Mouse (Mus musculus) stomach, embryonic 15.5 days (tissue): ENCODE measurements around the gene Ly6g6d. TPM values are rescaled to one million over a fixed set of nuclear protein-coding genes. Genes with fewer than 3 reads are reported as not detected.
"Not testable (repeated sequence)": the region's sequence is repeated elsewhere in the genome, so short reads cannot be mapped to it uniquely, and the experiment has no call there.

Source experiments
- ATAC-seq: fragments of 200-750 bp; cut with Nextera tagmentation; 2 replicates; pipeline ENCODE4 v1.8.0; 2017; ENCODE audit warnings: low read depth, moderate number of reproducible peaks, moderate TSS enrichment; ENCODE audit not compliant: insufficient read depth, low FRiP score
- H3K27ac ChIP-seq: fragments of 300-500 bp; sonication (generic); 2 replicates; pipeline ENCODE4 v1.5.1; 2015; ENCODE audit warnings: mild to moderate bottlenecking, inconsistent platforms
- H3K27me3 ChIP-seq: fragments of 300-500 bp; sonication (generic); replicated peaks from 2 replicates; pipeline ENCODE4 v1.6.1; 2015; ENCODE audit warnings: inconsistent platforms
- H3K36me3 ChIP-seq: fragments of 300-500 bp; sonication (generic); 2 replicates; pipeline ENCODE4 v1.6.1; 2015; ENCODE audit warnings: inconsistent platforms
- H3K4me1 ChIP-seq: fragments of 300-500 bp; sonication (generic); 2 replicates; pipeline ENCODE4 v1.6.1; 2015; ENCODE audit warnings: inconsistent platforms
- H3K4me2 ChIP-seq: fragments of 300-500 bp; sonication (generic); 2 replicates; pipeline ENCODE4 v1.6.1; 2015; ENCODE audit warnings: mild to moderate bottlenecking, inconsistent platforms
- H3K4me3 ChIP-seq: fragments of 300-500 bp; sonication (generic); replicated peaks from 2 replicates; pipeline ENCODE4 v1.5.1; 2015; ENCODE audit warnings: inconsistent platforms
- H3K9ac ChIP-seq: fragments of 300-500 bp; sonication (generic); 2 replicates; pipeline ENCODE4 v1.6.1; 2015; ENCODE audit warnings: inconsistent platforms
- H3K9me3 ChIP-seq: fragments of 300-500 bp; sonication (generic); 2 replicates; pipeline ENCODE4 v1.6.1; 2016; ENCODE audit warnings: inconsistent platforms
- WGBS: fragments of 180-500 bp; shearing (Covaris S2); methylation state at CpG from one replicate; pipeline ENCODE4 v1.1.7; 2015; 5-methylcytosine and 5-hydroxymethylcytosine counted together
- polyA plus RNA-seq: library from polyadenylated mRNA; unstranded; fragments of >200 nt; fragmentation: Nextera tagmentation; extraction: Ambion mirVana; gene quantifications from 2 replicates; pipeline ENCODE4 v1.2.1, GENCODE M21; 2015

Ly6g6d gene
- polyA plus RNA-seq, 1 experiment from 2014 or later, result 3.6 TPM

DNA sequence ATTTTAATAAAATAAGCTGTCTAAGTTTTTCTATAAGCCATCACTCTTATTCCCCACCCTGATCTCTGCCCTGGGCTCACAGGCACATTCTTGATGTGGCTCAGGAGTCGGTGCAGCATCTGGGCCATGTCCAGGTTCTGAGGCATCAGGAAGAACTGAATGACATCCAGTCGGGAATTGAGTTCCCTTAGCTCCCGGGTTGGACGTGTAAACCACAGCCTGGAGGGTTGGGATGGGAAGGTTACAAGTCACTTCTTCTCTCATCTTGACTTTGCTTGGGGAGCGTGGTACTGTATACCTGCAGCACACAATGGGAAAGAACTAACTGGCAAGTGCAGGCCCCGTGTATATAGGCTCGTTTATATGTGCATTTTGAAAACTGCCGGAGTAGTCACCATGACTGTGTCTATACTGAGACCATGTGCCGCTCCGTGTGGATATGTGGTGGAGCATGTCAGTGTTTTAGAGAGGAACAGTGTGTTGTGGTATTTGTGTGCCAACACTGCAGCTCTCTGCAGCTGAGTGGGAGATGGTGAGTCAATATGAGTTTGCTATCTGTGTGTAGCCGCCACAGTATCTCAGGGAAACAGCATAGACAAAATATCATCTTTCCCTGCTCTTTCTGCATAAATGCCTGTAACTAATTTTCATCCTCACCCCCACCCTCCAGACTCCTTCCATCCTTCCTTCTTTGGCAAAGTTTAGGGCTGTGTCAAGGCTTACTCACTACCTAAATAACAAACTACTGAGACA lies 38.6 kb downstream of the Ly6g6d start:
- no peaks in the 10 kb centered on the region for H3K36me3 ChIP-seq
- peaks cover 7% of the 10 kb centered on the region; the same call in 1 of the 2 replicates for H3K4me1 ChIP-seq
- H3K9ac ChIP-seq, result no peak overlapping the region
- ATAC-seq, result no peak
- H3K27ac ChIP-seq, result no peak overlapping the region
- no peaks in the 10 kb centered on the region for H3K9me3 ChIP-seq
- H3K4me2 ChIP-seq, result no peak overlapping the region
- 80% methylated on average over 11 of the region's 11 CpGs for WGBS
- no peaks in the 10 kb centered on the region for H3K27me3 ChIP-seq
- H3K4me3 ChIP-seq, result no peak overlapping the region

DNA sequence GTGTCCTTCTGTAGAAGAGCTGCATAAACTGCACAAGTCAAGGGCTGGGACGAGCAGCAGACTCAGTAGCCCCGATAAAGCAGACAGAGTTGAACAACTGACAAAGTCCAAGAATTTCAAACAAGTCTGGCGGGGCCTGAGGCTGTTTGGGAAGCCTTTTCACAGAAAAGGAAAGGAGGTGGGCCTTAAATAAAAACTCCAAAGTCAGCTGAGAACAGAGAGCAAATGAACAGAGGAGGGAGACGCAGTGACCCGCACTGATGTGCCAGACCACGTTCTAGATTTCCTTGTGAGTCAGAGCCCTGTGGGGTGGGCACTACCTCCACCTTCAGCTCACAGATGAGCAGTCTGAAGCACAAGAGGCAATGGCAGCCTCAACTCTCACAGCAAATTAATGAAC lies 43.0 kb downstream of the Ly6g6d start:
- 60% methylated on average over 6 of the region's 6 CpGs for WGBS
- Histone ChIP-seq H3K4me2 (no peak overlapping the region), H3K9me3 (no peaks in the 10 kb centered on the region), H3K36me3 (no peaks in the 10 kb centered on the region), H3K27me3 (no peaks in the 10 kb centered on the region), H3K27ac (0 out of 2 replicates have a peak overlapping the region, but pooled peaks have one; percentile 9), H3K4me3 (no peak overlapping the region), H3K9ac (no peak overlapping the region), H3K4me1 (peaks cover 4% of the 10 kb centered on the region)
- no peak for ATAC-seq

DNA sequence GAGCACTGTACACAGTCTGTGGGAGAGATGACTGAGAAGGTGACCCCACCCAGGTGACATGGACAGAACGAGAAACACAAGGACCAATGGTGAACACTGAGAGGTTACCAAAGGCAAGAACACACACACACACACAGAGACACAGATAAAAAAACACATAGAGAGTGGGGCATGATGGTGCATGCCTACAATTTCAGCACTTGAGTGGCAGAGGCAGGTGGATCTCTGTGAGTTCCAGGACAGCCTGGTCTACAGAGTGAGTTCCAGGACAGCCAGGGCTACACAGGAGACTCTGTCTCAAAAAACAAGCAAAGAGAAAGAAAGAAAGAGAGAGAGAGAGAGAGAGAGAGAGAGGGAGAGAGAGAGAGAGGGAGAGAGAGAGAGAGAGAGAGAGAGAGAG lies 44.2 kb downstream of the Ly6g6d start:
- 67% methylated on average over 1 of the region's 1 CpGs for WGBS
- H3K4me1 ChIP-seq, ATAC-seq: not testable (repeated sequence)

DNA sequence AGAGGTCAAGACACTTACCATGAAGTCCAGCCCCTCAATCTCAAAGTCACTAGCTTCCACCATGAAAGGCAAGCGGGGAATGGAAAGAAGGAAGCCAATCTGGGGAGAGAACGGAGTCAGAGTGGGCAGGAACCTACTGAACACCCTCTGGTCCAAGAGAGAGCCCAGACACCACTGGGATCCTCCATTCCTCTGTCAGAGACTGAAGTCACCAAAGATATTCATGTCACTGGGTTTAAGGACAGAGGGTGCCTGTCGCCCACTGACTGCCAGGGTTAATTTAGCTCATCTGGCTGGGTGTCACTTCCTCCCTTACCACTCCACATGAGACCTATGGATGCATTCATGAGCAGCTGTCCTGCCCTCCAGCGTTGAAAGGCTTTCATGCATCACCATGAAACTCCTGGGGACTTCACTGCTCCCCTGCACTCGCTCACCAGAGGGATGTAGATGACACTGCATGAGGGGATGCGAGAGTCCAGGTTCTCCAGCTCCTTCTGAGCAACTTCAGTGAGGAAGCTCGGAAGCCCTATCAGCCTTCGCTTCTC lies 45.5 kb downstream of the Ly6g6d start:
- H3K4me1 ChIP-seq, result peaks cover 7% of the 10 kb centered on the region
- WGBS, result 71% methylated on average over 8 of the region's 8 CpGs
- H3K4me3 ChIP-seq, result no peak overlapping the region
- H3K27ac ChIP-seq, result no peak overlapping the region
- H3K36me3 ChIP-seq, result no peaks in the 10 kb centered on the region
- H3K27me3 ChIP-seq, result no peaks in the 10 kb centered on the region
- no peak overlapping the region for H3K9ac ChIP-seq
- no peaks in the 10 kb centered on the region for H3K9me3 ChIP-seq
- H3K4me2 ChIP-seq, result no peak overlapping the region
- ATAC-seq, result no peak

More for the DNA sequence above, 44.2 kb downstream of the Ly6g6d start:
- H3K27ac ChIP-seq, H3K9ac ChIP-seq, H3K27me3 ChIP-seq, H3K9me3 ChIP-seq, H3K4me2 ChIP-seq, H3K36me3 ChIP-seq, H3K4me3 ChIP-seq: not testable (repeated sequence)

DNA sequence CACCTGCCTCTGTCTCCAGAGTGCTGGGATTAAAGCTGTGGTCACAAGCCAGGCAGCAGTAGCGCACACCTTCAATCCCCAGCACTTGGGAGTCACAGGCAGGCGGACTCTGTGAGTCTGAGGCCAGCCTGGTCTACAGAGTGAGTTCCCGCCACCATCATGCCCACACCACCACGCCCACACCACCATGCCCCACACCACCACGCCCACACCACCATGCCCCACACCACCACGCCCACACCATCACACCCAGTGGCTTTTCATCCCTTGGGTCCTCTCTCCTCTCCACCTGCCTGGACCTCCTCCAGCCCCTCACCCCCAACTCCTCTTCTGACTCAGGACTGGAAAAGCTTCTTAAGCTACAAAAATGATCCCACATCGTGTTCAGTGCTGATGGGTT lies 46.0 kb downstream of the Ly6g6d start:
- 89% methylated on average over 7 of the region's 7 CpGs for WGBS
- no peak overlapping the region for H3K27ac ChIP-seq

DNA sequence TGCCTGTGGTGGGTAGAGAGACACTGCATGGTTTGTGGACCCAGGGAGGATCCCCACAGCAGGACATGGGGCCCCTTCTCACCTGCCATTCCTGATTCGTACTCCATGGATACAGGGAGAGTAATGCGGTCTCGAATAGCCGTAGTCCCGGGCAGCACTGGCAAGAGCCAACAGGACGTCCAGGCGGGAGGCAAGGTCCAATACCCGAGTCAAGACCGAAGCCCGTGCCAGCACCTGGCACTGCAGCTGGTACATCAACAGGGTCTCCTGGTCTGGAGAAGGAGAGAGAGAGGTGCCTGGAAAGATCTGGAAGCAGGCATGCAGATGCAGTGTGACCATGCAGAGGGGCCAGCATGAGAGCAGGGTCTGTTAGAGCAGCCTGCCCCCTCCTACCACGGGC lies 46.6 kb downstream of the Ly6g6d start:
- no peak overlapping the region for H3K4me3 ChIP-seq
- H3K36me3 ChIP-seq, result no peaks in the 10 kb centered on the region
- H3K4me1 ChIP-seq, result peaks cover 8% of the 10 kb centered on the region
- H3K27ac ChIP-seq, result no peak overlapping the region
- H3K4me2 ChIP-seq, result no peak overlapping the region
- H3K27me3 ChIP-seq, result no peaks in the 10 kb centered on the region
- H3K9ac ChIP-seq, result no peak overlapping the region
- 92% methylated on average over 11 of the region's 11 CpGs for WGBS
- no peak for ATAC-seq
- H3K9me3 ChIP-seq, result no peaks in the 10 kb centered on the region

More for the DNA sequence above, 46.0 kb downstream of the Ly6g6d start:
- no peak for ATAC-seq
- peaks cover 7% of the 10 kb centered on the region for H3K4me1 ChIP-seq
- H3K4me3 ChIP-seq, result no peak overlapping the region
- no peaks in the 10 kb centered on the region for H3K36me3 ChIP-seq
- no peak overlapping the region for H3K4me2 ChIP-seq
- H3K9ac ChIP-seq, result no peak overlapping the region
- no peaks in the 10 kb centered on the region for H3K9me3 ChIP-seq
- no peaks in the 10 kb centered on the region for H3K27me3 ChIP-seq

DNA sequence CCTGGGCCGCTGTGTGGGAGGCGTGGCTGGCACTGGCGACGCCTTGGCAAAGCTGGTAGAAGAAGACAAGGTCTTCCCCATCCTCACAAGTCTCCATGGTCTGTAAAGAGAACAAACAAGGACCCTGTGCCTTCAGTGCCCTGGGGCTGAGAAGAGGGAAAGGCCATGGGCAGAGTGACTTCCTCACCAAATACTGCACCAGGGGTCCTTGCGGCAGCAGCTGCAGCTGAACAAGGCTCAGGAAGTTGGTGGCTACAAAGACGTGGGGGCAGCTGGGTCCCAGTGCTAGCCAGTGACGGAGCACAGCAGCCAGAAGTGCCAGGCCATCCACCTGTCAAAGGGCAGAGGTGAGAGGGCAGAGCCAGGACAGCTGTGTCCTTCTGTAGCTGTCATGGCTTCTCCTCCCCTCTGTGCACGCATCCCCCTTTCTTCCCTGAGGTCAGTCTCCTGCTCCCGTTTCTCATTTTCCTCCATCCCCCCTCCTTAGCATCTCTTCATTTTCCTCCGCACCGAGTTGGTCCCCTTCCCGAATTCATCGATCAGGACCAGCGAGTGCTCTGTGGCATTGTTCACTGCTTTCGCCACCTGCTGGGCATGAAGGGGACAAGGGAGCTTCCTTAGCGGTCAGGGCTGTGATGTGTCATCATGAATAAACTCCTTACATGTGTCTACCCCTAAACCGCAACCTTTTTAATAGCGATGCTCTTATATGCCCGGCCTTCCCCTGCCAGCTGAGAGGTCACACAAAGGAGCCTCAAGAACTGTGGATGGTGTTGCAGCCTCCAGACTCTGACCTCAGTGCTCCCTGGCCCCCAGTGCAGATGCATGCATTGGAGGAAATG lies 48.0 kb downstream of the Ly6g6d start:
- Histone ChIP-seq H3K4me2 (no peak overlapping the region), H3K36me3 (no peaks in the 10 kb centered on the region), H3K4me1 (peaks cover 11% of the 10 kb centered on the region), H3K4me3 (no peak overlapping the region), H3K27me3 (no peaks in the 10 kb centered on the region), H3K27ac (no peak overlapping the region), H3K9ac (no peak overlapping the region), H3K9me3 (no peaks in the 10 kb centered on the region)
- WGBS, result 38% methylated on average over 19 of the region's 19 CpGs
- ATAC-seq, result no peak

DNA sequence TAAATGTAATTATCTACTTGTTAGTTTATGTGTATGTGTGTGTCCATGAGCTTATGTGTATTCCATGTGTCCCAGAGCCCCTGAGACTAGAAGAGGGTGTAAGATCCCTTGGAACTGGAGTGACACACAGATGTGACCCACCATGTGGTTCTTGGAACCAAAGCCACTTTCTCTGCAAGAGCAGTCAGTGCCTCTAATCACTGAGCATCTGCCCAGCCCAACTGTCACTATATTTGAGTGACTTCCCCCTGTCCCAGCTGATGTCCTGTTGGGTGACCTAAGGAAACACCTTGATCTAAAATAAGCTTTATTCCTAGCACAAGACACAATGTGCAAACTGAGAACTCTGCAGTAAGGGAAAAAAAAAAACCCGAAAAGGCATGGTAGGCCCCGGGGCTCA lies 49.5 kb downstream of the Ly6g6d start:
- H3K27me3 ChIP-seq, result no peaks in the 10 kb centered on the region
- no peak overlapping the region for H3K4me3 ChIP-seq
- ATAC-seq, result no peak
- H3K27ac ChIP-seq, result no peak overlapping the region
- peaks cover 20% of the 10 kb centered on the region for H3K4me1 ChIP-seq
- WGBS, result 81% methylated on average over 2 of the region's 2 CpGs
- H3K4me2 ChIP-seq, result no peak overlapping the region
- H3K9me3 ChIP-seq, result no peaks in the 10 kb centered on the region
- H3K9ac ChIP-seq, result no peak overlapping the region
- H3K36me3 ChIP-seq, result no peaks in the 10 kb centered on the region

DNA sequence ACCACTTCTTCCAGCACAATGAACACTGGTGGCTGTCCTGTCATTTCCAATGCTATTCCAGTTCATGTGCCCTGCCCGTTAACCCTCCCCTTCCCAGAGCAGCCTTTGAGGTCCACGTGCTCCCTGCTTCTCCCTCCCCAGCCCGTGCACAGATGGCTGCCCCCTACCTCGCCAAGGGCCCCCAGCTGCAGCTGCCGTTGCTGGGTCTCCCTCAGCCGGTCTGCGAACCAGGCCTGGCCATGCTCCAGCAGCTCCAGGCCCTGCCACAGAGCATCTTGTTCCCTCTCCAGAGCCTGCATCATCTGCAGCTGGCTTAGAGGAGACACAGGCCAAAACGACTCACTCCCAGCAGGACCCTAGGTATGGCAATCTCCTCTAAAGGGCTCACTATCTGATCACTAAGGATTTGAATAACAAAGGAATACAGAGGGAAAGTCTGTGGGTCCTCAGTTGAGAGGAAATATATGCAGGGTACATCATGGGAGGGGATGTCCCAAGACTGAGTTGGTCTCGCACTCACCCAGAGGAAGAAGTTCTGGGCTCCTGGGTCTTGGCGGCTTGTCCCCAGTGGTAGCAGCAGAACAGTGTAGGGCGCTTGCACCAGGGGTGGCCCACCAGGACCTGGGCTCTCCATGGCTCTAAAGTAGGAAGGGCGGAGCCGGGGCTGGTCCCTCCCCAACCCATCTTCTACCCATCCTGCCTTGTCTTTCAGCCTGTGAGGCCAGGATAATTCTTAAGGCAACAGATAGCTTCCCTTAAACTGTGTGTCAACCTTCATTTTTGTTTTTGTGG lies 50.4 kb downstream of the Ly6g6d start, which contains the start of gene Sapcd1:
Gene Sapcd1 (minus strand): TSS at position 740 of the 792 bp plus-strand sequence.
- peak; percentile 48 for ATAC-seq
- Histone ChIP-seq H3K27me3 (no peaks in the 10 kb centered on the region), H3K4me1 (peaks cover 20% of the 10 kb centered on the region), H3K9me3 (no peaks in the 10 kb centered on the region), H3K27ac (peak within 1 kb of the TSS; percentile 80), H3K4me3 (peak within 1 kb of the TSS; percentile 20; the same call in 1 of the 2 replicates), H3K36me3 (no peaks in the 10 kb centered on the region), H3K9ac (no peak within 1 kb of the TSS), H3K4me2 (peak within 1 kb of the TSS; percentile 34)
- 41% methylated on average over 13 of the region's 13 CpGs for WGBS

DNA sequence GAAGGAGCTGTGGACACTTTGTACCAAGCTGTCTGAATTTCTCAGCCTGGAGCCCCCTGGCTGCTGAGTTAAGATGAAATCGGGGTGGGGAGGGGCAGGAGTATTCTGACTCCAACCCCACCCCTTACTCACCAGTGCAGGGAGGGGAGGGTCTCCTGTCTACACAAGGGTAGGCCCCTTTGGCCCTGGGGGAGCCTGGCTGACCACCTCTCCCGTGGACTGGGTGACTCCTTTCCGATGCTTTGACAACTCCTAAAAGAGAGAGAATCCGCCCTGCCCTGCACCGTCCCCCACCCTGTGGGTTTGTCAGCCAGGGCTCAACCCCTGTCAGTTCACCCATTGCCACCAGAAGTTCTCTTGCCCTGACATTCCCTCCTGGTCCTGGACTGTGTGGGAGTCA lies 51.7 kb downstream of the Ly6g6d start:
- H3K4me3 ChIP-seq, result no peak overlapping the region
- no peaks in the 10 kb centered on the region for H3K27me3 ChIP-seq
- WGBS, result 73% methylated on average over 5 of the region's 5 CpGs
- no peak overlapping the region for H3K9ac ChIP-seq
- ATAC-seq, result no peak
- H3K9me3 ChIP-seq, result no peaks in the 10 kb centered on the region
- H3K36me3 ChIP-seq, result no peaks in the 10 kb centered on the region
- H3K4me1 ChIP-seq, result peaks cover 25% of the 10 kb centered on the region
- H3K4me2 ChIP-seq, result peak overlapping the region; percentile 27; the same call in 1 of the 2 replicates
- peak overlapping the region; percentile 35; the same call in 1 of the 2 replicates for H3K27ac ChIP-seq

DNA sequence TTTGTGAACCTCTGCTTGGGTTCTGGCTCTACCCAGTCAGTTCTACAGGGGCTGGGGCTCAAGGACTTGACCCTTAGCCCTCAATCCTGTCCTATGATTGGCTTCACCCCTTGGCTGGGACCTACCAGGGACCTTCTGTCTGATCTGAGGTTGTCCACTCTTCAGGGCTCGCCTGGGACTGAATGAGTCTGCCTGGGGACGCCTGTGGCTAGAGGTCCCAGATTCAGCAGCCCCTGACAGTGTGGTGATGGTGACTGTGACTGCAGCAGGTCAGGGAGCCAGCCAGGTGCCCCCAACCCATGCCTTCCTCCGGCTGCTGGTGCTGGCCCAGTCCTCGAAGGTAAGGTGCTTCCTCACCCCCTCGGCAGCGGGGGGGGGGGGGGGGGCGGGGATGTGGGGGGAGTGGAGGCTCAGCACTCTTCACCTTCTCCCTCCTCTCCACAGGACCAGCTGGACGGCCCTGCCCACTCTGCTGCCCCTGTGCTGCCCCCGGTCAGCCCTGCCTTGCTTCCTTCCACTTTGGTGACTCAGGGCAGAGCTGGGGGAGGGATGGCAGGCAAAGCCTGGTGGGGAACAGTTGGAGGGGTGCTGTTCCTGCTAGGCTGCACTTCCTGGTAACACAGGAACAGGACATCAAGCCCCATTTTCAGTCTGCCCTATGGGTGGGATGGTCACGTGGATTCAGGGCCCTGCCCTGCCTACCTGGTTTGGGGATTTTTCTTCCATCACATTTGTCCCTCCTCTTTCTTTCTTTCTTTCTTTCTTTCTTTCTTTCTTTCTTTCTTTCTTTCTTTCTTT lies 53.0 kb downstream of the Ly6g6d start:
- Histone ChIP-seq H3K27ac (no peak overlapping the region), H3K36me3 (no peaks in the 10 kb centered on the region), H3K4me2 (no peak overlapping the region), H3K9ac (no peak overlapping the region), H3K9me3 (no peaks in the 10 kb centered on the region), H3K4me1 (peaks cover 29% of the 10 kb centered on the region), H3K4me3 (no peak overlapping the region), H3K27me3 (no peaks in the 10 kb centered on the region)
- ATAC-seq, result no peak
- 62% methylated on average over 10 of the region's 10 CpGs for WGBS
